Mouse (Mus musculus): Measurements from ENCODE around the gene Prdm9.
A peak's percentile ranks its signal among the peaks of the same experiment; 100 is the strongest.

The Prdm9 gene

GRCm38 (mm10) chr17:15526986-15527810 is 37.0 kb downstream of the Prdm9 start, which contains the start of gene Pdcd2:
Gene Pdcd2, minus strand, starts transcription at chr17:15527301.
- DNase-seq = peak; percentile 95

- DNase-seq = no peak
Measured at GRCm38 (mm10) chr17:15526304-15526703, 37.9 kb downstream of the Prdm9 start.

- no peak for DNase-seq
Measured at GRCm38 (mm10) chr17:15518766-15519165, 45.4 kb downstream of the Prdm9 start.

DNA sequence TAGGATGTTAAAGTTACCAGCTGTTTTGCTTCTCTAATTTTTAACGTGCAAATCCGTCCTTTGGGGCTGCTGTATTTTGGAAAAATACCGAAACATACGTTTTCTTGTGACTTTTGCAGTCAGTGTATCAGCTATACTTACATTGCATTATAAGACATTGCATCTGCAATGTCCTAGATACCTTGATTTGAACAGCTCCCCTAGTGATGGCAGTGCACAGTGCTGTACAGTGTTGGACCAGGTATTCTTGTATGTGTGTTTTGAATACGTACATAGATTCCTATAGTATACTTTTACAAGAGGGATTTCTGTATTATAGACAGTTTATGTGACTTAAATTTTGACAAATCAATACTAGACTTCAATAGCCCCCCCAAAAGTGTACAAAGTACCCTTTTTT is 46.0 kb downstream of the Prdm9 start:
- DNase-seq = no peak

DNA sequence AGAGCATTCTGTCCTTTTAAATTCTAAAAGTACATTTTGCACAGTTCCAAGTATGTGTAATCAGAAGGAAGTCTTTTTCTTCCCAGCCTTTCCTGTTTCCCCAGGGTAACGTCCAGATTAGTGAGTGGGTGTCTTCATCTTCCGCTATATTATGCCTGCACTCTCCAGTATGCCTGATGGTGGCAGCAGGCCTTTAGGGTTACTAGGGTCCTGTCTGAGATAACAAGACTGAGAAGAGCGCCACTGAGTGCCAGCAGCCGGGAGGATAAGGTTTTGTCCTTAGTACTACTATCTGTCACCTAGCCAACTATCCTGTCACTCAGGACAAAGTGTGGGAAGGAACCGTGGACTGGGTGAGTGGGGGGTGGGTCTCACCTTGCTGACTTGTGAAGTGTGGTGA is 46.4 kb downstream of the Prdm9 start:
- DNase-seq = no peak

- DNase-seq = no peak
Measured at GRCm38 (mm10) chr17:15510694-15511093, 53.5 kb downstream of the Prdm9 start.

GRCm38 (mm10) chr17:15499656-15500394 is 64.3 kb downstream of the Prdm9 start, which contains the start of the genes Psmb1 and Tbp:
Gene Psmb1, minus strand, starts transcription at chr17:15499751.
Gene Tbp, plus strand, starts transcription at chr17:15499888.
- DNase-seq = peak; percentile 97

- DNase-seq = no peak
Measured at GRCm38 (mm10) chr17:15498753-15499113, 65.4 kb downstream of the Prdm9 start.

DNA sequence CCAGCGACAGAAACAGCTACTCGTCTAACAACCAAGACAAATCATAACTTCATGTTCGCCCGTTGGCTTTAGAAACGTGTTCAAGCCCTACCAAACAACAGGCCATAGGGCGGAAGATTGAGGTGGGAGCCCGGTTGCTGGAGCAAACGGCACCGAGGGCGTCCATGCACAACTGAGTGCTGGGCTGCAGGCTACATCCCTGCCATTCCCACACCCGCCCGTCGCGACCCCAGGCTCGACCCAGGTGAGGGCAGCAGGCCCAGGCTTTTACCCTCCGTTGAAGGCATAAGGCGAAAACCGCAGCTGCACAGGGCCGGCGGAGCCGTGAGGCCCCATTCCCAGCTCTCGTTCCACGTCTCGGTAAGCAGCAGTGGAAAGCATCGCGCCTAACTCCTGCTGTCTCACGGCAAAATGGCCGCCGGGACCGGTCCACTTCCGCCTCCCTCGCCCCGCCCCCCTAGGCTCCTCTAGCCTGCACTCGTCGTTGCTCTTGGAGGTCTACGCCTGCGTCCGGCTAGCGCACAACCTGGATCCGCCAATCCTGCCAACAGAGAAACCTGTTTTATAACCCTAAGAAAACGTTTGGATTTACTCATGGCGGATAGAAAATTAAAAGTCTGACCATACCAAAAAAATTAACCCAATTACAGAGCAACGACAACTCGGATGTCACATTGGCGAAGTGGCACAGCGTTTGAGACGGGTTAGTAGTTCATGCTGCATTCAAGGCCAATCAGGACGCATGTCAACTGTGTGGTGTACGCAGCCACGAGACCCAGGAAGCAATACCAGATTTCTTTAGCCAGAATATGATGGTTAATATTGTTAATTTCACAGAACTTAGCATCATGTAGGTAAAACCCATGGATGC is 66.0 kb downstream of the Prdm9 start:
- peak; percentile 95 for DNase-seq

Measured in lung, postnatal 14 days (tissue).